In the genomic region with DNA sequence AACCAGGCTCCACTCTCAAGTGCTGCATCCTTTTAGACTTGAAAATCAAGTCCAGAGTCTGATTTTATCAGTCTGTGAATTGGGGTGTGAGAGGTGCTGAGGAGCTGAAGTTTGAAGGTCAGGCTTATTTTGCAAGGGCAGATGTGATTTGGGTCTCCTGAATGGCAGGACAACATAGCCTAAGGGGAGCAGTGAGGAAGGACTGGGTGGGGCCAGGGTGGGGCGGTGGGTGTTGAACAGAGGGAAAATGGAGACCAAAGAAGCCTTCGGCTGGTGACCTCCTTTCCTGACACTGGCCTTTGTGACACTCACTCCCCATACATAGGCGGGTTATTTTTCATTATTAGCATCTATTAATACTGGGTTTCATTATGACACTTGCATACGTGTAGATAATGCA, we compare ENCODE assay signal across 31 mouse cellular contexts. TPM values are rescaled to one million over a fixed set of nuclear protein-coding genes. Genes with fewer than 3 reads are reported as not detected.
DNase-seq lines count a peak whose midpoint lies in the region; ATAC-seq and TF ChIP-seq lines count a peak whose summit lies in the region.
"Had no signal": no experiment of that assay in that cellular context is flagged by ENCODE, and none has a peak within 500 bp of the region (broad histone marks: within the 10 kb centered on the region; RNA-seq: fewer than 3 reads in every experiment).

No protein-coding gene starts in this region.

- no peak for DNase-seq in heart, embryonic 10.5 days (ENCODE audit: low spot score)
- no peak for DNase-seq in heart, adult 9 months (ENCODE audit: low spot score in 2 of 2)
- DNase-seq in testis, postnatal 10 days (ENCODE audit: low spot score), result peak; percentile 10
- no peak for DNase-seq in testis, postnatal 14 days (ENCODE audit: low spot score)
- DNase-seq in spleen, postnatal 10 days (ENCODE audit: low spot score in 2 of 2), result no peak
- DNase-seq: adrenal gland, adult 8-10 months; adrenal gland, postnatal 25 days; B cell, adult 2 months; cerebellum, adult 11-12 months; cerebellum, adult 8-10 months; cerebellum, postnatal 10 days; cerebellum, postnatal 36 days; embryo, embryonic 11 days; gastrocnemius, postnatal 36 days; heart, adult 18-20 months; heart, postnatal 4 days; kidney, adult 11 months had no signal

- H3K27me3 ChIP-seq in heart, embryonic 10.5 days (ENCODE audit: insufficient read depth, poor library complexity, severe bottlenecking), result no peaks in the 10 kb centered on the region
- no peaks in the 10 kb centered on the region for H3K27me3 ChIP-seq in intestine, embryonic 16.5 days (replicated peaks; ENCODE audit: control insufficient read depth, insufficient read depth, low read length)
- H3K27me3 ChIP-seq in intestine, postnatal 0 days (replicated peaks; ENCODE audit: control insufficient read depth, insufficient read depth, low read length), result no peaks in the 10 kb centered on the region
- H3K27me3 ChIP-seq in liver, embryonic 15.5 days, result no peaks in the 10 kb centered on the region
- H3K27me3 ChIP-seq: CH12.LX; embryonic facial prominence, embryonic 13.5 days; forebrain, embryonic 12.5 days; forebrain, embryonic 15.5 days had no signal

- H3K4me2 ChIP-seq in intestine, embryonic 16.5 days (ENCODE audit: low read depth, low read length), result no peak overlapping the region
- H3K4me2 ChIP-seq in intestine, postnatal 0 days (replicated peaks; ENCODE audit: low read depth), result no peak overlapping the region
- H3K4me2 ChIP-seq in liver, embryonic 15.5 days, result 0 out of 2 replicates have a peak overlapping the region, but pooled peaks have one; percentile 6
- H3K4me2 ChIP-seq: embryonic facial prominence, embryonic 13.5 days; forebrain, embryonic 12.5 days; forebrain, embryonic 15.5 days; heart, embryonic 11.5 days; hindbrain, embryonic 14.5 days had no signal

- no peak overlapping the region for H3K9ac ChIP-seq in intestine, embryonic 16.5 days (ENCODE audit: low read depth, low read length)
- no peak overlapping the region for H3K9ac ChIP-seq in intestine, postnatal 0 days (ENCODE audit: low read depth, low read length)
- no peak overlapping the region for H3K9ac ChIP-seq in liver, embryonic 15.5 days
- H3K9ac ChIP-seq: embryonic facial prominence, embryonic 13.5 days; forebrain, embryonic 12.5 days; forebrain, embryonic 15.5 days; hindbrain, embryonic 14.5 days had no signal

- peak; percentile 6; the same call in 1 of the 2 replicates for ATAC-seq in intestine, embryonic 16.5 days
- ATAC-seq in intestine, postnatal 0 days, result no peak
- ATAC-seq in liver, embryonic 15.5 days (ENCODE audit: insufficient read depth), result no peak
- ATAC-seq: activated CD4-positive, CD25-positive, alpha-beta regulatory T cell, adult 4 months; forebrain, embryonic 15.5 days; hindbrain, postnatal 0 days; inflammation-experienced regulatory T-cells, adult 6 months had no signal

- peaks cover 17% of the 10 kb centered on the region for H3K4me1 ChIP-seq in heart, embryonic 10.5 days
- no peaks in the 10 kb centered on the region for H3K4me1 ChIP-seq in intestine, embryonic 16.5 days (ENCODE audit: control insufficient read depth, insufficient read depth, low read length)
- H3K4me1 ChIP-seq in intestine, postnatal 0 days (replicated peaks; ENCODE audit: control insufficient read depth, insufficient read depth, low read length), result 0 out of 2 replicates have a peak, but pooled peaks cover 3% of the 10 kb centered on the region
- peaks cover 10% of the 10 kb centered on the region for H3K4me1 ChIP-seq in liver, embryonic 15.5 days (replicated peaks)
- H3K4me1 ChIP-seq: embryonic facial prominence, embryonic 10.5 days; embryonic facial prominence, embryonic 13.5 days; forebrain, embryonic 12.5 days; forebrain, embryonic 15.5 days had no signal

- 78% methylated on average over 4 of the region's 4 CpGs for WGBS in heart, embryonic 10.5 days
- 89% methylated on average over 4 of the region's 4 CpGs for WGBS in intestine, embryonic 16.5 days
- 86% methylated on average over 4 of the region's 4 CpGs for WGBS in intestine, postnatal 0 days
- 77% methylated on average over 4 of the region's 4 CpGs for WGBS in liver, embryonic 15.5 days (ENCODE audit: insufficient replicate concordance)

- no peaks in the 10 kb centered on the region for H3K9me3 ChIP-seq in heart, embryonic 10.5 days
- H3K9me3 ChIP-seq in intestine, embryonic 16.5 days (ENCODE audit: control insufficient read depth, low read length), result no peaks in the 10 kb centered on the region
- H3K9me3 ChIP-seq in intestine, postnatal 0 days (ENCODE audit: control insufficient read depth), result no peaks in the 10 kb centered on the region
- no peaks in the 10 kb centered on the region for H3K9me3 ChIP-seq in liver, embryonic 15.5 days (replicated peaks)
- H3K9me3 ChIP-seq: embryonic facial prominence, embryonic 10.5 days; embryonic facial prominence, embryonic 13.5 days; forebrain, embryonic 12.5 days; forebrain, embryonic 15.5 days had no signal

- no peak overlapping the region for H3K4me3 ChIP-seq in heart, embryonic 10.5 days
- H3K4me3 ChIP-seq in intestine, embryonic 16.5 days (ENCODE audit: low read length), result no peak overlapping the region
- H3K4me3 ChIP-seq in intestine, postnatal 0 days (ENCODE audit: low read depth, low read length), result no peak overlapping the region
- no peak overlapping the region for H3K4me3 ChIP-seq in liver, embryonic 15.5 days (replicated peaks)
- H3K4me3 ChIP-seq: embryonic facial prominence, embryonic 10.5 days; embryonic facial prominence, embryonic 13.5 days; erythroblast, embryonic 14.5 days; forebrain, embryonic 12.5 days; forebrain, embryonic 15.5 days had no signal

- H3K36me3 ChIP-seq in heart, embryonic 10.5 days, result peaks cover 13% of the 10 kb centered on the region
- H3K36me3 ChIP-seq in intestine, embryonic 16.5 days (ENCODE audit: control insufficient read depth, insufficient read depth, low read length), result peaks cover 3% of the 10 kb centered on the region
- H3K36me3 ChIP-seq in intestine, postnatal 0 days (ENCODE audit: control insufficient read depth, insufficient read depth), result peaks cover 15% of the 10 kb centered on the region
- H3K36me3 ChIP-seq in liver, embryonic 15.5 days (replicated peaks), result peaks cover 29% of the 10 kb centered on the region

- no peak for TF ChIP-seq CTCF in intestine, postnatal 0 days (IDR thresholded peaks at IDR 0.05; ENCODE audit: low read depth)

- H3K27ac ChIP-seq in heart, embryonic 10.5 days, result peak overlapping the region; percentile 9; the same call in 1 of the 2 replicates
- no peak overlapping the region for H3K27ac ChIP-seq in intestine, embryonic 16.5 days (ENCODE audit: low read length)
- no peak overlapping the region for H3K27ac ChIP-seq in intestine, postnatal 0 days (ENCODE audit: low read depth, low read length)
- no peak overlapping the region for H3K27ac ChIP-seq in liver, embryonic 15.5 days (replicated peaks)
- H3K27ac ChIP-seq: embryonic facial prominence, embryonic 10.5 days; embryonic facial prominence, embryonic 13.5 days; forebrain, embryonic 12.5 days; forebrain, embryonic 15.5 days; hindbrain, embryonic 14.5 days; hindbrain, postnatal 0 days had no signal

RNA-seq across cellular contexts. Expression of a gene that starts 40.2 kb away (rescaled TPM):
- 84.4 and 91.4 TPM in 2 replicates for polyA plus RNA-seq in heart, embryonic 10.5 days (2016; fragmentation: Nextera tagmentation; extraction: Ambion mirVana)
- 47.1 and 49.8 TPM in 2 replicates for polyA plus RNA-seq in intestine, embryonic 16.5 days (2015; fragmentation: Nextera tagmentation; extraction: Ambion mirVana)
- polyA plus RNA-seq in intestine, postnatal 0 days (2015; fragmentation: Nextera tagmentation; extraction: Ambion mirVana), result 111 and 113 TPM in 2 replicates
- polyA plus RNA-seq in liver, embryonic 15.5 days (2015; fragmentation: Nextera tagmentation; extraction: Ambion mirVana), result 9.0 and 9.5 TPM in 2 replicates
- polyA plus RNA-seq: erythroblast, embryonic 14.5 days had no signal
